Mouse (Mus musculus) liver, postnatal 0 days (tissue): ENCODE measurements around the gene Sh2d1a. TPM values are rescaled to one million over a fixed set of nuclear protein-coding genes. Genes with fewer than 3 reads are reported as not detected.
A peak's percentile ranks its signal among the peaks of the same experiment; 100 is the strongest.

Experiments used
- ATAC-seq: fragments of 200-750 bp; cut with Nextera tagmentation; 2 replicates; pipeline ENCODE4 v1.8.0; 2017; ENCODE audit warnings: mild to moderate bottlenecking, moderate library complexity
- DNase-seq: peaks from one replicate; pipeline ENCODE4 v3.0.0-alpha.2; 2016
- H3K27ac ChIP-seq: fragments of 300-500 bp; sonication (generic); 2 replicates; pipeline ENCODE4 v1.5.1; 2014; ENCODE audit warnings: antibody characterized with exemption, moderate library complexity, mild to moderate bottlenecking, low read depth
- H3K27me3 ChIP-seq: fragments of 300-500 bp; sonication (generic); 2 replicates; pipeline ENCODE4 v1.6.1; 2014; ENCODE audit warnings: low read length, control low read depth, mixed read lengths; ENCODE audit not compliant: insufficient read depth
- H3K36me3 ChIP-seq: fragments of 300-500 bp; sonication (generic); replicated peaks from 2 replicates; pipeline ENCODE4 v1.6.1; 2014; ENCODE audit warnings: mild to moderate bottlenecking, control low read depth, low read length, moderate library complexity, mixed read lengths; ENCODE audit not compliant: insufficient read depth
- H3K4me1 ChIP-seq: fragments of 300-500 bp; sonication (generic); 2 replicates; pipeline ENCODE4 v1.6.1; 2014; ENCODE audit warnings: antibody characterized with exemption, mild to moderate bottlenecking, control low read depth; ENCODE audit not compliant: insufficient read depth
- H3K4me2 ChIP-seq: fragments of 300-500 bp; sonication (generic); 2 replicates; pipeline ENCODE4 v1.6.1; 2014; ENCODE audit warnings: low read depth, mild to moderate bottlenecking, low read length, moderate library complexity, mixed read lengths
- H3K4me3 ChIP-seq: fragments of 300-500 bp; sonication (generic); 2 replicates; pipeline ENCODE4 v1.5.1; 2014; ENCODE audit warnings: low read depth, low read length
- H3K9ac ChIP-seq: fragments of 300-500 bp; sonication (generic); replicated peaks from 2 replicates; pipeline ENCODE4 v1.6.1; 2014; ENCODE audit warnings: mild to moderate bottlenecking, moderate library complexity
- H3K9me3 ChIP-seq: fragments of 300-500 bp; sonication (generic); 2 replicates; pipeline ENCODE4 v1.6.1; 2016; ENCODE audit warnings: mild to moderate bottlenecking, control low read depth, low read length, mixed read lengths
- CTCF ChIP-seq: sonication (generic); IDR thresholded peaks from 2 replicates; pipeline ENCODE4 v1.5.1; 2016; ENCODE audit warnings: antibody characterized with exemption, low read depth
- EP300 ChIP-seq: IDR thresholded peaks from 2 replicates; pipeline ENCODE4 v1.6.1; 2016; ENCODE audit warnings: antibody characterized with exemption, low read depth, mild to moderate bottlenecking
- WGBS: fragments of 180-500 bp; shearing (Covaris S2); extraction: QIAGEN DNeasy Blood & Tissue Kit; methylation state at CpG from one replicate; pipeline ENCODE4 v1.1.7; 2014; ENCODE audit not compliant: insufficient replicate concordance; 5-methylcytosine and 5-hydroxymethylcytosine counted together
- polyA plus RNA-seq: library from polyadenylated mRNA; unstranded; fragments of >200 nt; fragmentation: Nextera tagmentation; extraction: Ambion mirVana; gene quantifications from 2 replicates; pipeline ENCODE4 v1.2.1, GENCODE M21; 2015

The Sh2d1a gene
- polyA plus RNA-seq, 1 experiment from 2014 or later = not detected

GRCm38 (mm10) chrX:42545076-42545475 lies 42.8 kb downstream of the Sh2d1a start:
- ATAC-seq (no peak), DNase-seq (no peak)
- Histone ChIP-seq H3K4me1 (no peaks in the 10 kb centered on the region), H3K4me2 (no peak overlapping the region), H3K9me3 (no peaks in the 10 kb centered on the region), H3K27me3 (no peaks in the 10 kb centered on the region), H3K36me3 (no peaks in the 10 kb centered on the region), H3K4me3 (no peak overlapping the region), H3K27ac (no peak overlapping the region), H3K9ac (no peak overlapping the region)
- WGBS = 65% methylated on average over 1 of the region's 1 CpGs
- TF ChIP-seq EP300 (no peak), CTCF (no peak)

GRCm38 (mm10) chrX:42548513-42548912 lies 46.3 kb downstream of the Sh2d1a start:
- H3K36me3 ChIP-seq = no peaks in the 10 kb centered on the region
- H3K4me3 ChIP-seq = no peak overlapping the region
- no peak for ATAC-seq
- H3K4me1 ChIP-seq = no peaks in the 10 kb centered on the region
- no peaks in the 10 kb centered on the region for H3K27me3 ChIP-seq
- no peak overlapping the region for H3K27ac ChIP-seq
- H3K4me2 ChIP-seq = no peak overlapping the region
- 52% methylated on average over 4 of the region's 4 CpGs for WGBS
- no peak for DNase-seq
- H3K9ac ChIP-seq = no peak overlapping the region
- TF ChIP-seq CTCF (no peak), EP300 (no peak)
- H3K9me3 ChIP-seq = no peaks in the 10 kb centered on the region

- 22% methylated on average over 7 of the region's 7 CpGs for WGBS
- TF ChIP-seq EP300 (no peak), CTCF (peak; percentile 72)
- Histone ChIP-seq H3K4me2 (no peak overlapping the region), H3K4me3 (no peak overlapping the region), H3K27ac (no peak overlapping the region), H3K9me3 (no peaks in the 10 kb centered on the region), H3K36me3 (no peaks in the 10 kb centered on the region), H3K9ac (no peak overlapping the region), H3K27me3 (no peaks in the 10 kb centered on the region), H3K4me1 (no peaks in the 10 kb centered on the region)
- DNase-seq (peak; percentile 33), ATAC-seq (no peak)
Observed at GRCm38 (mm10) chrX:42557284-42557683, 55.0 kb downstream of the Sh2d1a start.

- WGBS = 57% methylated on average over 4 of the region's 4 CpGs
- H3K4me2 ChIP-seq = no peak overlapping the region
Observed at GRCm38 (mm10) chrX:42558683-42559082, 56.4 kb downstream of the Sh2d1a start.

More at GRCm38 (mm10) chrX:42558683-42559082, 56.4 kb downstream of the Sh2d1a start:
- H3K9me3 ChIP-seq = no peaks in the 10 kb centered on the region
- DNase-seq (no peak), ATAC-seq (no peak)
- no peak for TF ChIP-seq EP300
- TF ChIP-seq CTCF = no peak
- H3K27ac ChIP-seq = no peak overlapping the region
- H3K4me3 ChIP-seq = no peak overlapping the region
- H3K9ac ChIP-seq = no peak overlapping the region
- H3K27me3 ChIP-seq = no peaks in the 10 kb centered on the region
- H3K4me1 ChIP-seq = no peaks in the 10 kb centered on the region
- no peaks in the 10 kb centered on the region for H3K36me3 ChIP-seq

Other genes starting within 250 kb of the Sh2d1a start
- not detected in 2 replicates for gene Tex13c2, start 12.8 kb upstream of the Sh2d1a start, polyA plus RNA-seq